Mouse (Mus musculus) stomach, postnatal 0 days (tissue): ENCODE results near the gene Acoxl.

Source experiments
- CTCF ChIP-seq: IDR thresholded peaks from 2 replicates; pipeline ENCODE4 v1.5.1; 2016; ENCODE audit warnings: antibody characterized with exemption, low read depth, mild to moderate bottlenecking, moderate library complexity
- EP300 ChIP-seq: optimal IDR thresholded peaks from 2 replicates; pipeline ENCODE3; 2016; ENCODE audit warnings: antibody characterized with exemption

DNA sequence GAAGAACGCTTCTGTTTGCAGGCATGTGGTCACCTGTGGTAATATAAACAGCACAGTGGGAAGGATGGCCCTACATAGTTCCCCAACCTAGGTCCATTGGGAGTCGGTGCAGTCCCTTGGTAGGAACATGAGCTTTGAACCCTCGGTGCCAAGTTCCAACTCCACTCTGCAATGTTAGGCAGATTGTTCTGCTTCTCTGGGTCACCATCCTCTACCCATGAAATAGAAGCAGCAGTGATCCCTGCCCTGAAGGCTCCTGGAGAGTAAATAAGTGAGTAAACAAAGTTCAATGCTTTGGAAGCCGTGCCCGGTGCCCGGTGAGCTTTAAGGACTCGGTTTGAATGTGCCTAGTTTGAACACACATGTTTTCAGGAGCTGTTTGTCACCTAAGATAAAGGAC, 233.1 kb downstream of the Acoxl start:
- TF ChIP-seq CTCF (no peak), EP300 (no peak)
